Mouse (Mus musculus): ENCODE results near the gene Anxa7. TPM values are rescaled to one million over a fixed set of nuclear protein-coding genes. Genes with fewer than 3 reads are reported as not detected.

Gene Anxa7
- polyA plus RNA-seq, 1 experiment from 2014 or later: 18.0 TPM

DNA sequence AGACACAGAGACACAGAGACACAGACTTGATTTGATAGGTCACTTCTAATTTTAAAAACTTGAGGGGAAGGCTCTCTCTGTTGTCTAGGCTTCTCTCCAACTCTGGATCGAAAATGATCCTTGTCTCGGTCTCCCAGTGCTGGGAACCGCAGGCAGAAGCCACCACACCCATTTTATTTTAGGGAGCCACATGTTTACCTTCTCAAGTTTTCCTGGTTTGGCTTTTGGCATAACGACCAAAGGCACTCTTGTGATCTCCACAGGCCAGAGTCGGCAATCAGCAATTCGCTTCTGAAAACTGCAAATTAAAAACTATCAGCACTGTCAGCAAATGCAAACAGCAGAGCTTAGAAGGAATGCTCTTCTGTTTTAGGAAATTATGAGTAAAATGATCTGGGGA lies 48.2 kb downstream of the Anxa7 start:
- no peak for ATAC-seq (ENCODE audit: low FRiP score)
- no peaks in the 10 kb centered on the region for H3K4me1 ChIP-seq
- no peak overlapping the region for H3K4me3 ChIP-seq (replicated peaks)
- H3K27ac ChIP-seq (replicated peaks): no peak overlapping the region
- no peaks in the 10 kb centered on the region for H3K27me3 ChIP-seq (replicated peaks)
- H3K9me3 ChIP-seq (replicated peaks): no peaks in the 10 kb centered on the region
- H3K4me2 ChIP-seq: no peak overlapping the region
- H3K36me3 ChIP-seq: no peaks in the 10 kb centered on the region
- WGBS: 86% methylated on average over 6 of the region's 6 CpGs
- H3K9ac ChIP-seq (replicated peaks): no peak overlapping the region

DNA sequence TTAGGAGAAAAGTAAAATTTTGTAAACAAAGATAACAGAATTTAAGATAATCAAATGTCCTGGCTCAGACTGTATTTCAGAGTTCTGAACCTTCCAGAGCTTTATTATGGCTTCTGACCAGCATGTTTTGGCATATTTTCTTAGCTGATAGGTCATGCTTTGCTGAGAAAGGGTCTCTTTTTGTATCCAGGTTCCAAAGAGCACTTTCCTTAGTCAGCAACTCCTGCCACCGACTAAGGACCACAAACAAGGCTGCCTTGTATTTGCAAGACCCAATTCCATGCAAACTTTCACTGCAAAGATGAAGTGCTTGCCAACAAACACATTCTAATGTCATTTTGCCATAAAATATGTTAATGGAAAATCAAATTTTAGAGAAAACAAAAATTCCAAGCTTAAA lies 50.1 kb downstream of the Anxa7 start:
- Histone ChIP-seq H3K4me3 (replicated peaks) (no peak overlapping the region), H3K4me2 (no peak overlapping the region), H3K36me3 (no peaks in the 10 kb centered on the region), H3K4me1 (no peaks in the 10 kb centered on the region), H3K27me3 (replicated peaks) (no peaks in the 10 kb centered on the region), H3K27ac (replicated peaks) (no peak overlapping the region), H3K9me3 (replicated peaks) (no peaks in the 10 kb centered on the region), H3K9ac (replicated peaks) (no peak overlapping the region)
- no peak for ATAC-seq (ENCODE audit: low FRiP score)
- 72% methylated on average over 1 of the region's 1 CpGs for WGBS

- Histone ChIP-seq H3K36me3 (no peaks in the 10 kb centered on the region), H3K9ac (replicated peaks) (no peak overlapping the region), H3K4me1 (no peaks in the 10 kb centered on the region), H3K27me3 (replicated peaks) (no peaks in the 10 kb centered on the region), H3K4me3 (replicated peaks) (no peak overlapping the region), H3K4me2 (no peak overlapping the region), H3K27ac (replicated peaks) (no peak overlapping the region), H3K9me3 (replicated peaks) (no peaks in the 10 kb centered on the region)
- no peak for ATAC-seq (ENCODE audit: low FRiP score)
- WGBS: 43% methylated on average over 1 of the region's 1 CpGs
Observed at GRCm38 (mm10) chr14:20428593-20428992, 51.3 kb downstream of the Anxa7 start.

- no peak overlapping the region for H3K4me2 ChIP-seq
- no peak overlapping the region for H3K4me3 ChIP-seq (replicated peaks)
- no peaks in the 10 kb centered on the region for H3K27me3 ChIP-seq (replicated peaks)
- H3K36me3 ChIP-seq: no peaks in the 10 kb centered on the region
- ATAC-seq (ENCODE audit: low FRiP score): no peak
- 90% methylated on average over 6 of the region's 6 CpGs for WGBS
- H3K9me3 ChIP-seq (replicated peaks): no peaks in the 10 kb centered on the region
- H3K4me1 ChIP-seq: no peaks in the 10 kb centered on the region
- H3K27ac ChIP-seq (replicated peaks): no peak overlapping the region
- H3K9ac ChIP-seq (replicated peaks): no peak overlapping the region
Observed at GRCm38 (mm10) chr14:20423046-20423445, 56.9 kb downstream of the Anxa7 start.

GRCm38 (mm10) chr14:20422257-20422656 lies 57.7 kb downstream of the Anxa7 start:
- H3K4me3 ChIP-seq (replicated peaks): no peak overlapping the region
- no peak overlapping the region for H3K4me2 ChIP-seq
- H3K36me3 ChIP-seq: no peaks in the 10 kb centered on the region
- no peak for ATAC-seq (ENCODE audit: low FRiP score)
- H3K27me3 ChIP-seq (replicated peaks): no peaks in the 10 kb centered on the region
- H3K4me1 ChIP-seq: no peaks in the 10 kb centered on the region
- no peak overlapping the region for H3K9ac ChIP-seq (replicated peaks)
- no peak overlapping the region for H3K27ac ChIP-seq (replicated peaks)
- H3K9me3 ChIP-seq (replicated peaks): no peaks in the 10 kb centered on the region
- 80% methylated on average over 7 of the region's 7 CpGs for WGBS

Other genes with a start within 250 kb of the Anxa7 start
- 0.19 TPM in 1 of 2 replicates, not detected in the other for gene Kcnk16, start 210.9 kb downstream of the Anxa7 start, polyA plus RNA-seq (2015; fragmentation: Nextera tagmentation; extraction: Ambion mirVana)
- gene Nudt13, start 185.4 kb downstream of the Anxa7 start, polyA plus RNA-seq (2015; fragmentation: Nextera tagmentation; extraction: Ambion mirVana): 14.0 and 18.0 TPM in 2 replicates
- gene Ecd, start 132.0 kb downstream of the Anxa7 start, polyA plus RNA-seq (2015; fragmentation: Nextera tagmentation; extraction: Ambion mirVana): 48.4 and 51.3 TPM in 2 replicates
- 40.8 and 41.2 TPM in 2 replicates for gene Fam149b, start 132.0 kb downstream of the Anxa7 start, polyA plus RNA-seq (2015; fragmentation: Nextera tagmentation; extraction: Ambion mirVana)
- gene Dnajc9, start 91.2 kb downstream of the Anxa7 start, polyA plus RNA-seq (2015; fragmentation: Nextera tagmentation; extraction: Ambion mirVana): 115 and 145 TPM in 2 replicates
- 72.5 and 81.9 TPM in 2 replicates for gene Mrps16, start 86.5 kb downstream of the Anxa7 start, polyA plus RNA-seq (2015; fragmentation: Nextera tagmentation; extraction: Ambion mirVana)
- 0.96 and 1.3 TPM in 2 replicates for gene Cfap70, start 27.9 kb downstream of the Anxa7 start, polyA plus RNA-seq (2015; fragmentation: Nextera tagmentation; extraction: Ambion mirVana)
- gene Mss51, start 16.8 kb upstream of the Anxa7 start, polyA plus RNA-seq (2015; fragmentation: Nextera tagmentation; extraction: Ambion mirVana): 0.40 and 0.73 TPM in 2 replicates
- gene Ppp3cb, start 66.4 kb upstream of the Anxa7 start, polyA plus RNA-seq (2015; fragmentation: Nextera tagmentation; extraction: Ambion mirVana): 79.9 and 89.5 TPM in 2 replicates
- gene Usp54, start 160.9 kb upstream of the Anxa7 start, polyA plus RNA-seq (2015; fragmentation: Nextera tagmentation; extraction: Ambion mirVana): 9.1 and 9.7 TPM in 2 replicates
- 1.1 and 2.5 TPM in 2 replicates for gene Myoz1, start 176.4 kb upstream of the Anxa7 start, polyA plus RNA-seq (2015; fragmentation: Nextera tagmentation; extraction: Ambion mirVana)
- 1.4 and 2.4 TPM in 2 replicates for gene Synpo2l, start 188.2 kb upstream of the Anxa7 start, polyA plus RNA-seq (2015; fragmentation: Nextera tagmentation; extraction: Ambion mirVana)
- 84.3 and 87.4 TPM in 2 replicates for gene Sec24c, start 194.2 kb upstream of the Anxa7 start, polyA plus RNA-seq (2015; fragmentation: Nextera tagmentation; extraction: Ambion mirVana)
- gene Fut11, start 214.8 kb upstream of the Anxa7 start, polyA plus RNA-seq (2015; fragmentation: Nextera tagmentation; extraction: Ambion mirVana): 30.0 and 31.5 TPM in 2 replicates
- gene Chchd1, start 222.9 kb upstream of the Anxa7 start, polyA plus RNA-seq (2015; fragmentation: Nextera tagmentation; extraction: Ambion mirVana): 173 and 194 TPM in 2 replicates
- gene Zswim8, start 227.4 kb upstream of the Anxa7 start, polyA plus RNA-seq (2015; fragmentation: Nextera tagmentation; extraction: Ambion mirVana): 39.1 and 43.0 TPM in 2 replicates

Measured in neural tube, embryonic 15.5 days (tissue).